Mouse (Mus musculus) bone marrow macrophage, adult 2 months (primary cell): ENCODE measurements around the gene N4bp1.

ENCODE experiments used
- CTCF ChIP-seq: IDR thresholded peaks from 2 replicates; pipeline ENCODE4 v1.5.1; 2012; ENCODE audit warnings: low read depth, mild to moderate bottlenecking, low read length, moderate library complexity
- POLR2A ChIP-seq: IDR thresholded peaks from 2 replicates; pipeline ENCODE4 v1.6.1; 2012; ENCODE audit warnings: mild to moderate bottlenecking, low read depth, low read length, borderline replicate concordance

DNA sequence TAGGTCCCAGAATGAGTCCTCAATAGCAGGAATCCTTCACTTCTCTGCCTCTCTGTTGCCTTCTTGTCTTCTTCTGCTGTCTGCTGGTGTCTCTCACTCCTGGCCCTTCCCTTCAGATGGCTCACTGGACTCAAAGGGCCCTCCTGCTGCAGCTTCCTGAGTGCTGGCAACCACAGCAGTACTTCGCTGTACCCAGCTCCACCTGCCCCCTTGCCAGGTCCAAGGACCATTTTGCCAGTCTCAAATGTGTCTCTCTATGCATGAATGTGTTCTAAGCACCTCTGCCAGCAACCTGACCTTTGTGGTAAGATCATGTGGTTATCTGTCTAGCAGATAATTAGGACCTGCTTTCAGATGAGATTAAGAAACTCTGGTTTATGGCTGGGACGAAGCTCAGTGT, 8.2 kb downstream of the N4bp1 start:
- TF ChIP-seq CTCF (no peak), POLR2A (no peak)
